Mouse (Mus musculus) kidney, adult 2 months (tissue): ENCODE results near the gene Mycbpap.

Experiments used
- CTCF ChIP-seq: fragments of 200-500 bp; conservative IDR thresholded peaks from 2 replicates; pipeline ENCODE4 v1.5.1; 2011; ENCODE audit warnings: low read depth, mild to moderate bottlenecking, control low read depth, low read length, moderate library complexity, mixed read lengths; ENCODE audit not compliant: insufficient read depth, insufficient read length
- POLR2A ChIP-seq: fragments of 200-500 bp; IDR thresholded peaks from one replicate; pipeline ENCODE4 v1.6.1; 2011; ENCODE audit warnings: low read depth, low read length, control low read depth

DNA sequence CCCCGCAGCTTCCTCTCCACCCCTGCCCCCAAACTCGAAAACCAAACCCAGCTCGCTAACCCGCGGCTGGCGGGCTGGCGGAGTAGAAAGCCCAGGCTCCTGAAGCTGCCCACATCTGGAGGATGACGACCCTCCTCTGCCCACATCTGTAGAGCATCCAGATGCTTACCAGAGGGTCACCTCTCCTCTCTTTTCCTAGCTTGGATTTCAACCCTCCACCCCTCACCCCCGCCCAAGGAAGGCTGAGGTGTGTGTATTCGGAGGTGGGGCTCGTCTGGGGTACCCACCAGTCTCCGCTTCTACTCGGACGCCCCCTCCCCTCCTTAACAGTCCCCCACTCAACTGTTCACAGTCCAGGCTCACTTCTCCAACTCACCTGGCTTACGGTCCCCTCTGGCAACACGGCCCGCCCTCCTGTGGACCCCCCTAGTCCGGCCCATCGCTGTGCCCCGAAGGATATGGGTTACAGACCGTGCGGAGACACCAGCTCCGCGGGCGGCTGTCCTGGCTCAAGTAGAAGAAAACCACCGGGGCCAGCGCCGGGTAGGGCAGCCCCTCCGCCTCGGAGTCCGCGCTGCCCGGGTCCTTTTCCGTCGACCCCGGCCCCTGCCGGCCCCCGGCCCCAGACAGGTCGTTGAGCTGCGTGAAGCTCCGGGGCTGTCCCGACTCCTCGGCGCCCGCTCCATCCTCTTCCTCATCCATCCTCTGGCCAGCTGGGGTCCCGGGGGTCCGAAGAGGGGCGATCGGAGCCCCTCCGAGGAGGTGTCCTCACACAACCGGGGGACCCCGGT is 48.4 kb downstream of the Mycbpap start:
- no peak for TF ChIP-seq CTCF
- no peak for TF ChIP-seq POLR2A
